8 mouse cellular contexts compared by ENCODE assay signal in genomic region chr4:103781398-103781797, GRCm38 (mm10).
DNase-seq lines count a peak whose midpoint lies in the region; ATAC-seq and TF ChIP-seq lines count a peak whose summit lies in the region.

No protein-coding gene starts in this region.

- peak; percentile 20 to 23 for DNase-seq in adrenal gland, postnatal 36 days
- no peak for DNase-seq in adrenal gland, adult 2 months
- peak; percentile 90 for DNase-seq in midbrain, postnatal 0 days (ENCODE audit: low spot score)
- DNase-seq in kidney, postnatal 10 days = peak; percentile 89
- DNase-seq in testis, postnatal 14 days (ENCODE audit: low spot score) = peak; percentile 28
- DNase-seq in frontal cortex, postnatal 14 days (ENCODE audit: low spot score in 2 of 2) = no peak
- DNase-seq in left cerebral cortex, adult 9 months (ENCODE audit: low spot score in 2 of 2) = no peak

- no peak for TF ChIP-seq CTCF in midbrain, postnatal 0 days (IDR thresholded peaks at IDR 0.05)

- H3K27me3 ChIP-seq in midbrain, postnatal 0 days (ENCODE audit: insufficient read depth, low read length) = no peaks in the 10 kb centered on the region
- no peaks in the 10 kb centered on the region for H3K27me3 ChIP-seq in midbrain, embryonic 13.5 days

- no peak overlapping the region for H3K9ac ChIP-seq in midbrain, postnatal 0 days (replicated peaks; ENCODE audit: low read length, poor library complexity, severe bottlenecking)
- H3K9ac ChIP-seq in midbrain, embryonic 13.5 days (replicated peaks) = no peak overlapping the region

- no peak overlapping the region for H3K4me2 ChIP-seq in midbrain, postnatal 0 days (ENCODE audit: low read depth, low read length, poor library complexity, severe bottlenecking)
- no peak overlapping the region for H3K4me2 ChIP-seq in midbrain, embryonic 13.5 days (replicated peaks)

- H3K4me1 ChIP-seq in midbrain, postnatal 0 days (ENCODE audit: insufficient read depth, low read length) = no peaks in the 10 kb centered on the region
- H3K4me1 ChIP-seq in midbrain, embryonic 13.5 days (replicated peaks) = no peaks in the 10 kb centered on the region

- 48% methylated on average over 4 of the region's 4 CpGs for WGBS in midbrain, postnatal 0 days
- 71% methylated on average over 4 of the region's 4 CpGs for WGBS in midbrain, embryonic 13.5 days

- ATAC-seq in midbrain, postnatal 0 days (ENCODE audit: low FRiP score) = no peak
- ATAC-seq in midbrain, embryonic 13.5 days = no peak

- H3K4me3 ChIP-seq in midbrain, postnatal 0 days (ENCODE audit: low read depth, low read length) = no peak overlapping the region
- H3K4me3 ChIP-seq in midbrain, embryonic 13.5 days (replicated peaks) = no peak overlapping the region

- no peaks in the 10 kb centered on the region for H3K9me3 ChIP-seq in midbrain, postnatal 0 days (ENCODE audit: low read length)
- no peaks in the 10 kb centered on the region for H3K9me3 ChIP-seq in midbrain, embryonic 13.5 days

- H3K36me3 ChIP-seq in midbrain, postnatal 0 days (ENCODE audit: insufficient read depth, low read length) = no peaks in the 10 kb centered on the region
- H3K36me3 ChIP-seq in midbrain, embryonic 13.5 days = no peaks in the 10 kb centered on the region

- no peak overlapping the region for H3K27ac ChIP-seq in midbrain, postnatal 0 days (ENCODE audit: low read depth, low read length)
- H3K27ac ChIP-seq in midbrain, embryonic 13.5 days = no peak overlapping the region

Comparison
In these comparisons a context has a peak if more than half of its experiments do, and no peak if none do; other contexts are left out.
1. DNase-seq: peak in adrenal gland, postnatal 36 days (2 of 2), midbrain, postnatal 0 days (single experiment), kidney, postnatal 10 days (single experiment) and testis, postnatal 14 days (single experiment); none in adrenal gland, adult 2 months (single experiment), frontal cortex, postnatal 14 days (0 of 2) and left cerebral cortex, adult 9 months (0 of 2).